Mouse (Mus musculus): ENCODE measurements around the gene Sacm1l.

Sacm1l gene

GRCm38 (mm10) chr9:123577360-123578192 lies 48.0 kb downstream of the Sacm1l start:
- no peak for DNase-seq (ENCODE audit: low read depth, low spot score)

GRCm38 (mm10) chr9:123589240-123589910 lies 59.8 kb downstream of the Sacm1l start:
- DNase-seq (ENCODE audit: low read depth, low spot score): no peak

- no peak for DNase-seq (ENCODE audit: low read depth, low spot score)
Measured at GRCm38 (mm10) chr9:123595194-123595593, 65.6 kb downstream of the Sacm1l start.

- DNase-seq (ENCODE audit: low read depth, low spot score): no peak
Measured at GRCm38 (mm10) chr9:123596910-123597309, 67.4 kb downstream of the Sacm1l start.

GRCm38 (mm10) chr9:123597376-123597775 lies 67.8 kb downstream of the Sacm1l start:
- DNase-seq (ENCODE audit: low read depth, low spot score): peak; percentile 4

- DNase-seq (ENCODE audit: low read depth, low spot score): no peak
Measured at GRCm38 (mm10) chr9:123601529-123601928, 72.0 kb downstream of the Sacm1l start.

GRCm38 (mm10) chr9:123620311-123621098 lies 90.9 kb downstream of the Sacm1l start:
- no peak for DNase-seq (ENCODE audit: low read depth, low spot score)

- no peak for DNase-seq (ENCODE audit: low read depth, low spot score)
Measured at GRCm38 (mm10) chr9:123624741-123625140, 95.2 kb downstream of the Sacm1l start.

GRCm38 (mm10) chr9:123625821-123626220 lies 96.3 kb downstream of the Sacm1l start:
- DNase-seq (ENCODE audit: low read depth, low spot score): no peak

GRCm38 (mm10) chr9:123631666-123632065 lies 102.1 kb downstream of the Sacm1l start:
- DNase-seq (ENCODE audit: low read depth, low spot score): no peak

- no peak for DNase-seq (ENCODE audit: low read depth, low spot score)
Measured at GRCm38 (mm10) chr9:123632281-123632680, 102.7 kb downstream of the Sacm1l start, which contains the start of gene Slc6a20b. Gene Slc6a20b, minus strand, starts transcription at chr9:123632565.

GRCm38 (mm10) chr9:123632993-123633392 lies 103.4 kb downstream of the Sacm1l start:
- no peak for DNase-seq (ENCODE audit: low read depth, low spot score)

GRCm38 (mm10) chr9:123636771-123637170 lies 107.2 kb downstream of the Sacm1l start:
- no peak for DNase-seq (ENCODE audit: low read depth, low spot score)

- DNase-seq (ENCODE audit: low read depth, low spot score): no peak
Measured at GRCm38 (mm10) chr9:123638231-123638630, 108.7 kb downstream of the Sacm1l start.

GRCm38 (mm10) chr9:123638668-123639089 lies 109.1 kb downstream of the Sacm1l start:
- DNase-seq (ENCODE audit: low read depth, low spot score): peak; percentile 50

- no peak for DNase-seq (ENCODE audit: low read depth, low spot score)
Measured at GRCm38 (mm10) chr9:123640106-123640505, 110.5 kb downstream of the Sacm1l start.
